Mouse (Mus musculus) E14TG2a.4 (cell line): ENCODE data around the gene Tspan9.

ENCODE experiments used
- H3K27me3 ChIP-seq: 2 replicates; pipeline ENCODE4 v1.6.1; 2014; ENCODE audit warnings: low read length, control low read depth; ENCODE audit not compliant: insufficient read depth
- H3K36me3 ChIP-seq: 2 replicates; pipeline ENCODE4 v1.6.1; 2014; ENCODE audit warnings: low read length, control low read depth; ENCODE audit not compliant: insufficient read depth
- H3K4me1 ChIP-seq: replicated peaks from 2 replicates; pipeline ENCODE4 v1.6.1; 2014; ENCODE audit warnings: low read depth, low read length, control low read depth
- H3K4me3 ChIP-seq: replicated peaks from 2 replicates; pipeline ENCODE4 v1.5.1; 2014; ENCODE audit warnings: mild to moderate bottlenecking, low read length
- H3K9me3 ChIP-seq: 2 replicates; pipeline ENCODE4 v1.6.1; 2014; ENCODE audit warnings: low read length, control low read depth
- CTCF ChIP-seq: conservative IDR thresholded peaks from 2 replicates; pipeline ENCODE4 v1.5.1; 2014; ENCODE audit warnings: low read length
- NANOG ChIP-seq: IDR thresholded peaks from 2 replicates; pipeline ENCODE4 v1.6.1; 2014; ENCODE audit warnings: borderline replicate concordance, low read length, mixed read lengths
- POU5F1 ChIP-seq: IDR thresholded peaks from 2 replicates; pipeline ENCODE4 v1.6.1; 2014; ENCODE audit warnings: low read length, borderline replicate concordance

The Tspan9 gene

DNA sequence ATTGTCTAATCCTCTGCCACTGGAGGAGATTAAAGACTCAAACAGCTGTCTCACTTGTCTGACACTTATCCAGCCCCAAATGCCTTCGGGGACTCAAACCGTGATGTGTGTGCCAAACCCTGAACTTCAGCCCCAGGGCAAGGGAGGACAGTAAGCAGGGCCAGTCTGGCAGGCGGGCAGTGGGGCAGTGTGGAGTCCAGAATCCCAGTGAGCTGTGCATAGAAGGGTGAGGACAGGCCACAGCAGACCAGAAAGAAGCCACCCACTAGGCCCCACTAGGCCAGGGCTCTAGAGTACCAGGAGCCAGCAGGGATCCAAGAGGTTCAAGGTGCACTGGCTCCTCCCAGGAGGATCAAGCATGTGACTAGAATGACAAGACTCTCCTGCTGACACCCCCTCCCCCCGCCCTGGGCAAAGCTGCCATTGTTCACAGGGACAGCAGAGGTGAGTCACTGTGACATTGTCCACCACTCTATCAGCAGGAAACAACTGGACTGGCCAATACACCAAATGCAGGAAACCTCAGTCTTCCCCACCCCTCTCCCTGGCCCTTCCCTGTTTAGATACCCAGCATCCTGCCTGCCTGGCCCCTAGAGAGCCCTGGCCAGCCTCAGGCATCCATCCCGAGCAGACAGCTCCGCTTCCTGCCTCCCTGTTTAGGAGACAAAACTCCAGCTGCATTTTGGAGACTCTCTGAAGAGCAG is 40.9 kb downstream of the Tspan9 start:
- TF ChIP-seq POU5F1: no peak
- no peak for TF ChIP-seq CTCF
- TF ChIP-seq NANOG: no peak
- Histone ChIP-seq H3K36me3 (no peaks in the 10 kb centered on the region; the same call in 1 of the 2 replicates), H3K4me1 (peaks cover 55% of the 10 kb centered on the region), H3K27me3 (no peaks in the 10 kb centered on the region), H3K4me3 (0 out of 2 replicates have a peak overlapping the region, but pooled peaks have one; percentile 26), H3K9me3 (no peaks in the 10 kb centered on the region)

- H3K4me3 ChIP-seq: no peak overlapping the region
- peaks cover 50% of the 10 kb centered on the region for H3K4me1 ChIP-seq
- H3K36me3 ChIP-seq: no peaks in the 10 kb centered on the region; the same call in 1 of the 2 replicates
- TF ChIP-seq CTCF (peak; percentile 81), POU5F1 (no peak)
- no peaks in the 10 kb centered on the region for H3K27me3 ChIP-seq
- no peaks in the 10 kb centered on the region for H3K9me3 ChIP-seq
Measured at GRCm38 (mm10) chr6:128099871-128100270, 43.5 kb downstream of the Tspan9 start.

- Histone ChIP-seq H3K4me3 (no peak overlapping the region), H3K27me3 (no peaks in the 10 kb centered on the region), H3K4me1 (peaks cover 48% of the 10 kb centered on the region), H3K36me3 (no peaks in the 10 kb centered on the region; the same call in 1 of the 2 replicates), H3K9me3 (no peaks in the 10 kb centered on the region)
- TF ChIP-seq CTCF (no peak), NANOG (no peak), POU5F1 (no peak)
Measured at GRCm38 (mm10) chr6:128099190-128099589, 44.2 kb downstream of the Tspan9 start.

- TF ChIP-seq POU5F1 (no peak), NANOG (no peak), CTCF (no peak)
- H3K27me3 ChIP-seq: no peaks in the 10 kb centered on the region
- H3K9me3 ChIP-seq: no peaks in the 10 kb centered on the region
- no peaks in the 10 kb centered on the region for H3K36me3 ChIP-seq
- peaks cover 51% of the 10 kb centered on the region for H3K4me1 ChIP-seq
- no peak overlapping the region for H3K4me3 ChIP-seq
Measured at GRCm38 (mm10) chr6:128096521-128096920, 46.9 kb downstream of the Tspan9 start.

- Histone ChIP-seq H3K4me3 (no peak overlapping the region), H3K4me1 (peaks cover 57% of the 10 kb centered on the region), H3K9me3 (no peaks in the 10 kb centered on the region), H3K27me3 (no peaks in the 10 kb centered on the region), H3K36me3 (no peaks in the 10 kb centered on the region)
- TF ChIP-seq POU5F1 (no peak), CTCF (no peak), NANOG (no peak)
Measured at GRCm38 (mm10) chr6:128095906-128096305, 47.5 kb downstream of the Tspan9 start.

GRCm38 (mm10) chr6:128095131-128095530 is 48.3 kb downstream of the Tspan9 start:
- TF ChIP-seq POU5F1 (no peak), CTCF (no peak), NANOG (no peak)
- H3K4me3 ChIP-seq: no peak overlapping the region
- H3K4me1 ChIP-seq: peaks cover 65% of the 10 kb centered on the region
- no peaks in the 10 kb centered on the region for H3K36me3 ChIP-seq
- no peaks in the 10 kb centered on the region for H3K9me3 ChIP-seq
- H3K27me3 ChIP-seq: no peaks in the 10 kb centered on the region

DNA sequence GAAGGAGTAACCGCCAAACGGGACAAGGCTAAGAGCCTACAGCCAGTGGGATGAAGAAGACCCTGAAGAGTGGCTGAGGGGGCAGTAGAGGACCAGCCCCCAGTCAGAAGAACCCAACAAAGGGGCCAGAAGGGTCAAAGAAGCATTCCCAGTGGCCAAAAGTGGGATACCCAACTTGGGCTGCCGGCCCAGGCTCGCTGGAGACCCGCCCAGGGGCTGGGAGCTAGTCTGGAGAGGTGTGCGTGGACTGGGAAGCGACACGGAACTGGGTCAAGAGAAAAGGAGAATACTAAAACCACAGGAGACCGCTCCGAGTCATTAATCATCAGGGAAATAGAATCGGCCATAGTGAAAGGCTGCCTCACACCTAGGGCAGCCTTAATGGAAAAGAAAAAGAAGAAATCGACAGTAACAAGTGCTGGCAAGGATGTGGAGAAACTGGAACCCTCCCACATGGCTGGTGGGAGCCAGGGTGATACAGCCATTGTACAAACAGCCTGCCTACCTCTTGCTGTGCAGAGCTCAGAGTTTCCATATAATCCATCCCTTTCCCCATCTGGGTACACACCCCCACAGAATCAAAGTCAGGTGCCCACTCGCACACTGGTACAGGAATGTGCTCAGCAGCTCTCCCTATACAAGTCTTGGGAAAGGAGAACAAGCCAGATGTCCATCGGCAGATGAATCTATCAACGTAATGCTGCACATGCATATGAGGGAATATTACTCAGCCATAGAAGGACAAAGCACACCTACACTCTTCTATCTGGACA is 49.4 kb downstream of the Tspan9 start:
- H3K4me3 ChIP-seq: peak overlapping the region; percentile 37; the same call in 1 of the 2 replicates
- no peaks in the 10 kb centered on the region for H3K36me3 ChIP-seq
- peaks cover 72% of the 10 kb centered on the region for H3K4me1 ChIP-seq
- no peaks in the 10 kb centered on the region for H3K27me3 ChIP-seq
- H3K9me3 ChIP-seq: no peaks in the 10 kb centered on the region
- TF ChIP-seq NANOG (no peak), POU5F1 (no peak), CTCF (no peak)

DNA sequence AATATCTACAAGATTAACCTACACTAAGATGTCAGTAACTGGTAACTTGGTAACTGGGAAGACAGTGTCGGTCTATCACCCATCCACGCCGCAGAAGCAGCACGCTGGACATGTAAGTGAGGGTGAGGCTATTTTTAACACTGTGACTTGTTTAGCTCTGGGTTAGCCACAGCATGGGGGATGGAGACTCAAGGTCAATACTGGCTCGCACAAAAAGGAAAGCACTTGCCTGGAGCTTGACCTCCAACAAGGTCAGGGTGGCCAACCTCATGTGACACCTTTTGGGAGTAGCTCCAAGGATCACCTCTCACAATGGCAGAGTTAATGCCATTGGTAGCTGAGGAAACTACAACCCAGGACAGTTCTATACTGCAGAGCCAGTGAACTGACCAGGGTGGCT is 50.8 kb downstream of the Tspan9 start:
- TF ChIP-seq CTCF (no peak), NANOG (no peak), POU5F1 (no peak)
- Histone ChIP-seq H3K4me3 (no peak overlapping the region), H3K36me3 (no peaks in the 10 kb centered on the region), H3K9me3 (no peaks in the 10 kb centered on the region), H3K4me1 (peaks cover 85% of the 10 kb centered on the region), H3K27me3 (no peaks in the 10 kb centered on the region)
